Mouse (Mus musculus): ENCODE measurements around the gene Gpam. TPM values are rescaled to one million over a fixed set of nuclear protein-coding genes. Genes with fewer than 3 reads are reported as not detected.
A peak's percentile ranks its signal among the peaks of the same experiment; 100 is the strongest.
"Not testable (repeated sequence)": the region's sequence is repeated elsewhere in the genome, so short reads cannot be mapped to it uniquely, and the experiment has no call there.

Gpam gene
- polyA plus RNA-seq (2012; rRNA removed): 65.6 and 67.5 TPM in 2 replicates

GRCm38 (mm10) chr19:55127072-55127718 lies at the start of gene Gpam:
TSS of gene Gpam (minus strand) at chr19:55127238.
- DNase-seq (ENCODE audit: low spot score): no peak

GRCm38 (mm10) chr19:55171585-55171984 lies 44.5 kb upstream of the Gpam start:
- DNase-seq (ENCODE audit: low spot score): no peak

GRCm38 (mm10) chr19:55170399-55170798 lies 43.4 kb upstream of the Gpam start:
- no peak for DNase-seq (ENCODE audit: low spot score)

- not testable (repeated sequence) for DNase-seq (ENCODE audit: low spot score)
Observed at GRCm38 (mm10) chr19:55169236-55169729, 42.2 kb upstream of the Gpam start.

- no peak for DNase-seq (ENCODE audit: low spot score)
Observed at GRCm38 (mm10) chr19:55168360-55168759, 41.3 kb upstream of the Gpam start.

GRCm38 (mm10) chr19:55167741-55168140 lies 40.7 kb upstream of the Gpam start:
- no peak for DNase-seq (ENCODE audit: low spot score)

GRCm38 (mm10) chr19:55166741-55167140 lies 39.7 kb upstream of the Gpam start:
- DNase-seq (ENCODE audit: low spot score): no peak

- DNase-seq (ENCODE audit: low spot score): peak; percentile 11
Observed at GRCm38 (mm10) chr19:55165954-55166353, 38.9 kb upstream of the Gpam start.

GRCm38 (mm10) chr19:55165183-55165865 lies 38.3 kb upstream of the Gpam start:
- DNase-seq (ENCODE audit: low spot score): peak; percentile 16

GRCm38 (mm10) chr19:55164162-55164561 lies 37.1 kb upstream of the Gpam start:
- DNase-seq (ENCODE audit: low spot score): no peak

- DNase-seq (ENCODE audit: low spot score): peak; percentile 4
Observed at GRCm38 (mm10) chr19:55162271-55162670, 35.2 kb upstream of the Gpam start.

- no peak for DNase-seq (ENCODE audit: low spot score)
Observed at GRCm38 (mm10) chr19:55159826-55160225, 32.8 kb upstream of the Gpam start.

- peak; percentile 10 for DNase-seq (ENCODE audit: low spot score)
Observed at GRCm38 (mm10) chr19:55158606-55159005, 31.6 kb upstream of the Gpam start.

- DNase-seq (ENCODE audit: low spot score): no peak
Observed at GRCm38 (mm10) chr19:55157029-55157428, 30.0 kb upstream of the Gpam start.

GRCm38 (mm10) chr19:55152983-55153382 lies 25.9 kb upstream of the Gpam start:
- no peak for DNase-seq (ENCODE audit: low spot score)

GRCm38 (mm10) chr19:55152274-55152673 lies 25.2 kb upstream of the Gpam start:
- DNase-seq (ENCODE audit: low spot score): not testable (repeated sequence)

GRCm38 (mm10) chr19:55149646-55150045 lies 22.6 kb upstream of the Gpam start:
- no peak for DNase-seq (ENCODE audit: low spot score)

GRCm38 (mm10) chr19:55148109-55148508 lies 21.1 kb upstream of the Gpam start:
- no peak for DNase-seq (ENCODE audit: low spot score)

- no peak for DNase-seq (ENCODE audit: low spot score)
Observed at GRCm38 (mm10) chr19:55147568-55147967, 20.5 kb upstream of the Gpam start.

GRCm38 (mm10) chr19:55145136-55145535 lies 18.1 kb upstream of the Gpam start:
- DNase-seq (ENCODE audit: low spot score): no peak

GRCm38 (mm10) chr19:55144691-55145090 lies 17.7 kb upstream of the Gpam start:
- no peak for DNase-seq (ENCODE audit: low spot score)

GRCm38 (mm10) chr19:55143391-55144300 lies 16.6 kb upstream of the Gpam start:
- DNase-seq (ENCODE audit: low spot score): no peak
